Mouse (Mus musculus) kidney, adult 9 months (tissue): ENCODE measurements around the gene Pglyrp3.
"Not testable (repeated sequence)": the region's sequence is repeated elsewhere in the genome, so short reads cannot be mapped to it uniquely, and the experiment has no call there.

ENCODE experiments used
- DNase-seq: peaks from one replicate; pipeline ENCODE4 v3.0.0; 2022

The Pglyrp3 gene

GRCm38 (mm10) chr3:92014283-92014682, at the start of gene Pglyrp3:
Pglyrp3 (plus strand) TSS chr3:92014583.
- no peak for DNase-seq

DNA sequence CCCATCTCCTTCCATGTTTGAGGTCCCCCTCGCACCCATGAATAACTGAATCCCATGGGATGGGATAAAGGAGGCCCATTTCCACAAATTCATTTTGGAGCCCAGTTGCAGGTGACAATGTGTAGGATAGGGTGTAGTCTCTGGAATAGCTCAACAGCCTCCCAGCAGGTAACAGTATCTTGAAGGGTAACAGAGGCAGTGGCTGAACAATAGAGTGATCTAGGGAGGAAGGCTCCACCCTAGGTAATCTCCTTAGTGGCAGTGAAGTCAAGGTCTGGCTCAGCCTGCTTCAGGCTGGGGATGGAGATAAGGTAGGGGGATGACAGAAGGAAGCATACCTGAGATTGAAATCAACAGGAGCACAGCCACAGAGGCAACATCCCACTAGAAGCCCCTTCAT, 3.4 kb upstream of the Pglyrp3 start:
- no peak for DNase-seq

GRCm38 (mm10) chr3:92024541-92024940, 10.2 kb downstream of the Pglyrp3 start:
- not testable (repeated sequence) for DNase-seq

DNA sequence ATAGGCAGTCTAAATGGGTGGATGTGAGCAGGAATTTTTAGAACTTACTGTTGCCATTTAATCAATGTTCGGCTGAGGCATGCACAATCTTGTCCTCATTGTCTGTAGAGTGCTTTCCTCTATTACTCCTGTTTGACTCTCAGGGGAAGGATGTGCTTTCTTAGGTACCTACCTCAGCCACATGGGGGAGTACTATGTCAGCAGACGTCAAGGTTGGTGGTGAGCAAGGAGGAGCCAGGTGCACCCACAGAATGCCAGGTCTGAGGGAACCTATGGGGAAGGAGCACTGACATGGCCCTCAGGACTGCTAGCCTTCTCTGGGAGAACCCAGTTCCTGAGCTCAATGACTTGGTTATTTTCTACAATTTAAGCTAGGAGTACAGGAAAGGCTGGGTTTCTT, 18.8 kb downstream of the Pglyrp3 start:
- no peak for DNase-seq

GRCm38 (mm10) chr3:92033892-92034291, 19.5 kb downstream of the Pglyrp3 start:
- DNase-seq = no peak

- DNase-seq = peak; percentile 50
These were observed 36.1 kb downstream of the Pglyrp3 start for GRCm38 (mm10) chr3:92050382-92051054.

DNA sequence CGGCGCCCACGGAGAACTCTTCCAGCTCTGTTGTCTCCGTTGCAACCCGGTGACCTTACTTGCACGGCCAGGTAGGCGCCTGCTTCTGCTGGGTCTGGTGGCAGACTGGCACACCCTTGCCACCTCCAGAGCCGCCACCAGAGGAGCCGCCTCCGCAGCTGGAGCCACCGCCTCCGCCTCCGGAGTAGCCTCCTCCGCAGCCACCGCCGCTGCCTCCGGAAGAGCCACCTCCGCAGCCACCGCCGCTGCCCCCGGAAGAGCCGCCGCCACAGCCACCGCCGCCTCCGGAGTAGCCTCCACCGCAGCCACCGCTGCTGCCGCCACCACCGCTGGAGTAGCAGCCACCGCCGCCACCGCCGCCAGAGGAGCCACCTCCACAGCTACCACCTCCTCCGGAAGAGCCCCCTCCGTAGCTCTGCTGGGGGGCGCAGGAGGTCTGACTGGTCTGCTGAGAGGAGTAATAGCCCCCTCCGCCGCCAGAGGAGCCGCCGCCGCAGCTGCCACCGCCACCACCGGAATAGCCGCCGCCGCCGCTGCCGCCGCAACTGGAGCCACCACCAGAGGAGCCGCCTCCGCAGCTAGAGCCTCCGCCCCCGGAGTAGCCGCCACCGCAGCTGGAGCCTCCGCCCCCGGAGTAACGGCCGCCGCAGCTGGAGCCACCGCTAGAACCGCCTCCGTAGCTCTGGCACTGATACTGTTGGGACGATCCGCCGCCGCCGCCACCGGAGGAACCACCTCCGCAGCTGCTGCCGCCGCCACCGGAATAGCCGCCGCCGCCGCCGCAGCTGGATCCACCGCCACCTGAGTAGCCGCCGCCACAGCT, 66.3 kb downstream of the Pglyrp3 start:
- peak; percentile 65 for DNase-seq
